Mouse (Mus musculus) kidney, postnatal 36 days (tissue): ENCODE results near the gene Frmd4a.

ENCODE experiments used
- DNase-seq, 2 experiments: peaks; one replicate each; pipeline ENCODE4 v3.0.0; 2021 to 2022; ENCODE audit warnings: mixed read lengths in 2 of 2

Frmd4a gene

DNA sequence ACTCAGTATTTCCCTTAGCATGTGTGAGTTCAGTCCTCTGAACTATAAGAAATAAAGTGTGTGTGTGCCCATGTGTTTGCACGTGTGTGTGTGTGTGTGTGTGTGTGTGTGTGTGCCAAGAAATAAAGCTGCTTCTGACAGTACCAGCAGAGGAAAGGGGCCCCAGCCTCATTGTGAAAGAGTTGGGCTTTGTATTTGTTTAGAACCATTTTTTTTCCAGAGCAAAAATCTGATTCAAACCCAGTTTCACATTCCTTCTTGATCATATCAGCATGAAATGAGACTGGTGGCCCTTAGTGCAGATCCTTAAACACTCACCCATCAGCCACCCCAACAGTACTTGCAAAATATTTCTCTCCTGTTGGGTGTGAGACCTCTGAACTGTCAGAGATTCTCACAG is 382.2 kb downstream of the Frmd4a start:
- DNase-seq: no peak

DNA sequence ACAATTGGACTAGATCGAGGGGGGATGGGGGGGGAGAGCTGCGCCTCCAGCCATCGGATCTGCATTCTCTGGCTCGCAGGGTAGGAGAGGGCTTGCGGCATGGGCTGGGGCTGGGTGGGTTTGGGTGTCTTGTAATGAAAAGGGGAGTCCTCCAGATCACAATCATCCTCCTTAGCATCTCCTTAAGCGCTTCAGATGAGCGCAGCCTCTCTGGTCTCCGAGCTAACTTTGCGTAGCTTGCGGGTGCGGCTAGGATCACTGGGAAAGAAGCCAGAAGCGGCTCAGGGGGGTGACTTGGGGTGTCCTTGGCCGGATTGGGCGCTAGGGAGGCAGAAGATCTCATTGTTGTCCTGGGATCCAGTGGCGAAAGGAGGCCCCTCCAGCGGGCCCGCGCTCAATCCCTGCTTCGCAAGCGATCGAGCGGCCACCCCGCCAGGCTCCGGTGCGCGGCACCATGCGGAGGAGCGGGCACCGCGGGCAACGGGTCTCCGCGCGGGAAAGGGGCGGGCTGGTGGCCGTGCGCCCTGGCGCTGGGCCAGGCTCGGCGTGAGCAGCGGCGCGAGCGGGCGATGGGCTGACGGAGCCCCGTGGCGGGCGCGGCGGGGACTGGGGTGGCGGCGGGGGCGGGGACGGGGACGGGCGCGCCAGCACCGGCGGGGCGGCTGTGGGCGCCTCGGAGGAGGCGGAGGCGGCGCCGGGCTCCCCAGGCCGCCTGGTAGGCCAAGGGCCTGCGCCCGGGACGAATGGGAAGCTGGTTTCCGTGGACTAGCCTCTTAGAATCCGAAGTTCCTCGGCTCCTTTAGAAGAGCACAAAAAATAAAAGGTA is 383.5 kb downstream of the Frmd4a start:
- peak; percentile 35 to 65 for DNase-seq

DNA sequence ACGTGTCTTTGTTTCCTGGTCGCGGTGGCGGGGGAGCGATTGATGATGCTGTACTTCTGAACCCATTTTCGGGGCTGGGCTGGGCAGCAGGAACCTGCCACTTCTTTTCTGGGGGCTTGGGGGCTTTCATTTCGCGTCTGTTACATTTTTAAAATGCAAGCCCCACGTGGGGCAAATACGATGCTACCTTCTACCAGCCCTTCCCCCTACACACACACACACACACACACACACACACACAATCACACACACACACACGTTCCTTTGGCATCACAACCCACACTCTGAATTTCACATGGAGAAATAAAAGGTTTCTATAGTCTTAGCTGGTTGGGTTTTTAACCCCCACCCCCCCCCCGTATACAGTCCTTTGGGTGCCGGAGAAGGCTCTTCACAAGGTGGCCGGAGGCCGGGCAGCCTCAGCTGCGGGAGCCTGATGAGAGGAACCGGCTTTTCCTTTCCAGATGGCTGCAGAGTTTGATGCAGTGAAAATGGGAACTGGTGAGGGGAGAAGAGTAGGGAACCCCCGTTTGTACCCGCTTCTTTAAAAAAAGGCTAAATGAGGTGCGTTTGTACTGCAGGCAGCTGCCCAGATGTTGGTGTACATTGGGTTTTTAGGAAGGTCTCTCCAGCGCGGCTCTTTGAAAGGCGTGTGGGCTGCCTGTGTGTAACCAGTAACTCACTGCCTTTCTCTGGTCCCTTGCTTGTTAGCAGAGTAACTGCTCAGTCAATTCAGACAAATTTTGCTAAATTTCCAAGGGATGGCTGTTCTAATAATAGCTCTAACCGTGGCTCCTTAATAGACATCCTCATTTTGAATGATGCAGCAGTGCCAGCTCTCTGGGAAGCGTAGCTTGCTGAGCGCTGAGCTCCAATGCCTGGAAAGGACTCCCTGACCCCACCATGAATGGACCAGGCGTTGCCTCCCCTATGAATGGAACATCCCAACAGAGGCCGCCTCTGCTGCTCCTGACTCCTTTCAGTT is 384.4 kb downstream of the Frmd4a start:
- DNase-seq: no peak

DNA sequence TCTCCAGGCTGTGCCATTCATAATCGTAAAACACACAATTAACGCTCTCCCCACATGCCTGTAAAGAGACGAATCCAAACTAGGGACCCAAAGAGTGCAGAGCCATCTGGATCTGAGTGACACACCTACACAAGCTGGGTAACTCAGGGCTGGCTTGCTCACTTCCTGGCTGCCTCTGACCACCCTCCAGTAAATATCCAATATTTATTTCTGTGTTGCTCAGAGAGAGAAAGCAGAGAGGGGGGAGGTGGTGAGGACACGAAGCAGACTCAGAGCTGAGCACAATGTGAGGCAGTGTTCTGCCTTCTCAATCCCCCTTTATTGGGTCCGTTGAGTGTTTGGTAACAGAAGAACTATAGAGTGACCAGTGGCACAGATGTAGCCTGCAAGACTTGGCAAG is 389.5 kb downstream of the Frmd4a start:
- DNase-seq: no peak

DNA sequence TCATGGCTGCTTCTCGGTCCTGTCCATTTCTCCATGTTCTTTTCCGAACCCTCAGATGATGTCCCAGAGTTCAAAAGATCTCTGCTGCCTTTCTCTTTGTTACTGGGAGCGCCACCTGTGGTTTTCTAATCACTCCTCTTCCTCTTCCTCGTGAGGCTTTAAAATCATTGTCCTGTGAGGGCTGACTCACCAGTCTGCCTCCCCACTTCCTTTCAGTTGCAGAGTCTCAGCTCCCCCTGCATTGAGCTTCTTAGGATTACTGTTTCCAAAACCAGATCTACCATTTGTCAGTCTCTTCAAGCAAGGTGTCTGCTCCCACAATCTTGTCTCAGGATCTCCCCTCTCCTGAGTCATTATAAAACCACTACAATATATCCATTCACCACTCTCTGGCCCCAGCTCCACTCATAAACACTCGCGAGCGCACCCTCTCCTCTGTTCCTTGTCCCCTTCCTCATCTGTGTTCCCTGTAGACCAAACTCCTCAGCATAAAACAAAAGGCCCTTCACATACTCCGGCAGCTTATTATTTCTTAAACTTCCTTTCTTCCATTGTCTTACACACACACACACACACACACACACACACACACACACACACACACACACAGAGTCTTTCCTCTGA is 392.4 kb downstream of the Frmd4a start:
- DNase-seq: no peak

DNA sequence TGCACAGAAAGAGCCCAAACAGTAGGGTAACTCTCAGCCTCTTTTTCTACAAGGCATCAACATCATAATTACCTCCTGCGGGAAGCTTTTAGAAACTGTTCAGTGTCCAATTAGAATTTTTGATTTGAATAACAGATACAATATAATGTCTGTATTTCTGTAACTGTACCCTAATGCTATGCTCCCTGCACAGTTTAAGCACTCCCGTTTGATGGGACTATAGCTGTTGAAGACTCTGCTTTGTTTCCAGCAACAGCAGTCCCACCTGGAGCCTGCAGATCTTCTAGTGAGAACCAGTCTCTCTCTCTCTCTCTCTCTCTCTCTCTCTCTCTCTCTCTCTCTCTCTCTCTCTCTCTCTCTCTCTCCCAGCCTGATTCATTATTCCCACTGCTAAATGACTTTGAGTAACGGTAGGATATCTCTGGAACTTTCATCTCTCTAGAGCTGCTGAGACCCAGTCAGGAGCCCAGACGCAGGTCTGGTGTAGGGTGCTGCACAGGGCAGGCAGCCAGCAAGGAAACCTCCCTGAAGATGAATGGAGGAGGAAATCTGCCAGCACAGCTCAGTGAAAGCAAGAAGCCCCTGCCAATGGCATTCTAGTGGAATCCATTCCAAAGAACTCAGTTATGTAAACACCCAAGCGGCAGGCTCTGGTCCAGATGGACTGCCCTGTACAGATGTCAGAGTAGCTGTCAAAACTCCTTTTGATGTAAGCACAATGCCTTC is 395.5 kb downstream of the Frmd4a start:
- DNase-seq: peak; percentile 19 to 23

DNA sequence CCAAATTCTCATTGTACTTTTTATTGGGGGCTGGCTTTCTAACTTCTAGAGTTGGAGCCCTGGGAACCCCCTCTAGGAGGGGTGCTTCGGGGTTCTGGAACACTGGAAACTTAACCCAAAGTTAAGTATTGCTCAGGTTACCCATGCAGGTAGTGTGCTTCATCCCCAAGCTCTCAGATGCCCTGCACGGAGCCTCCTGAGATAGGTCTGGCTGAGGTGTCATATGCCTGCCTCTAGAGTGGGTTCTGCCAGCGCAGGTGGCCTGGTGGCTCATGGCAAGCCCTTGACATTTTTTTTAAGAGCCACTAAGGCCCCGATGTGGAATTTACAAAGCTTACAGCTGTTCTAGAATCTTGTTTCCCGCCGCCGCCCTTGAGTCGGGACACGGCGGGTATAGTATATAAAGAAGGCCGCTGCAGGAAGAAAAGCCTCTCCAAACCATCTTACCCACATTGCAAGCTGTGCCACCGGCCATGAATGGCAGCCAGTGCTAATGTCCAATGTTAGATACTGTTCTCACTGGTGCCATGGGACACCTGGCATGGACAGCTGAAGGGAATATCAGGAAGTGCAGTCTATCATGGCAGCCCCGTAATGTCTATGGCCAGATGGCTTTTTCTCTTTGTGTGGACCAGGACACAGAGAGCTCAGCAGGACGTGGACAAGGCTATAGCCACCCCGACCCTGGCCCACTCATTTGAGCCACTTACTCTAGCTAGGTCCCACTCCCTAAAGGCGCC is 396.2 kb downstream of the Frmd4a start:
- no peak for DNase-seq

DNA sequence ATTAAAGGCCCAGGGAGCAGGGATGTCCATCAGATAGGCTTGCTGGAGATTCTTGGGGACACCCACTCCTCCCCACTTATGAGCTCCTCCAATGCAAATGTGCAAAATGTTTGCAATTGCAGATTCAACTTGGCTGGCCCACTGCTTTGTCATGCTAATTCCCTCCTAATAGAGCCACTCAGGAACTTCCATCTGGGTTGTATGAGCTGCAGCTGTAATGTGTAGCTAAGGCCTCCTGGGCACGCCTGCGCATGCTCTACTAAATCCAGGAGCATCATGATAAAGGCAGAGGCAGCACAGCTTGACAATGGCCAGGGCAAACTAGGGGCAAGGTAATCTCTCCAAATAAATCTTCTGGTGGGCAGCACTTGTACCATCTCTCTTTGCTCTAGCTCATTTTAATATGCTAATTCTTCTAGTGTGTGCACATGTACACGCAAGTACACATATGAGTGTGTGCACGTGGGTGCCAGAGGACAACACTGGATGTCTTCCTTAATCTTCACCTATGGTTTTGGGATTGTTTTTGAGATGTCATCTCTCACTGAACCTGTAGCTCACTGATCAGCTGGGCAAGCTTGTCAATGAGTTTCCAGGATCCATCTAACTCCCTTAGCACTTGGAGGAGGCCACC is 403.3 kb downstream of the Frmd4a start:
- no peak for DNase-seq

DNA sequence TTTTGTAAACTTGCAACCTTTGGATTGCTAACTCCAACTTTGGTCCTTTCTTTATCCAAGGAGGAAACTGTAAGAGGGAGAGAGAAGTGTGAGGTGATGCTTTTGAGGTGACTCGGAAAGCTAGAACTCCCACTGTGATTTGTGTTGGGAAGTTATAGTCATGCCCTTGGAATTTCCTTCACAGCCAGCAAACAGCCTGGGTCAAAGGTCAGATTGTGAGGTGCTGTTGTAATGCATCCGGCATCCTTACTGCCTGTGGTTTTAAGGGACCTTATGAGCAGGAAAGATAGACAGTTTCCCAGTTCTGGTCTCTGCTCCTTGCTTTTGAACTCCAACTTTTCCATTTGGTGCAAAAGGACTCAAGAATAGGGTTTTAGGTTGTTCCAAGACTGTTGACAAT is 404.2 kb downstream of the Frmd4a start:
- DNase-seq: peak; percentile 30 to 54

DNA sequence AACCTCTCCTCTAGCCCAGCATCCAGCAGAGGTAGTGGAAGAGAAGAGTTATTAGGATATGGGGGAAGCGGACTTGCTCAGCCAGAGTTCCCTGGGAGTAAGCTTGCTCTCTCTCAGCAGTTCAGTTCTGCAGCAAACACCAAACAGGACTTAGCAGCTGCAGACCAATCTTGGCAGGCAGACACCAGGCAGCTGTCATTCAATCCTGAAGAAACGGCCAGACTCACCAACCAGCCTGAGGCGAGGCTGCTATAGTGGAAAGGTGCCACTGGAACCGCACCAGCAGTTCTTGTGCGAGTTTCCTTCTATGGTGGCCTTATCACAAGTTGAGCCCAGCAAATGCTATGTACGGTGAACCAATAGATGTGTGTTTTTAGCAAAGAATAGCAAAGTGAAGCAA is 406.4 kb downstream of the Frmd4a start:
- DNase-seq: no peak

DNA sequence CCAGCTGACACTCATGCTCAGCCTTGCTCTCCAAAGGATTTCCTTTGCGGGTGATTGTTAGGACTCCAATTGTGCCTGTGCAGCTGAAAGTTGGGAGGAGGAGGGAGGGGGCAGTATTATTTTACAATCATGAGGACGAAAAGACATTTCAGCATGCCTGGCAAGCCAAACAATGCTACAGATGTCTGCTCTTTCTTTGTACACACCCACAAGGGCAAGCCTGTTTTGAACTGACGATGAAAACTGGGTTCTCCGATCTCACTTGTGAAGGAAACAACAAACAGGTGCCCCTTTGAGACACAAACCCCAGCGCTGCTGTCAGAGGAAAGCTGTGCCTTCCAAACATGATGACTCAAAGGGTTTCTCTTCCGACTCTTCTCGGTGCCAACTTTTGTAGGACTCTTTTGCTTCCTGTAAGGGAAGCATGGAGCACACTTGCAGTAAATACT is 410.9 kb downstream of the Frmd4a start:
- DNase-seq: no peak

DNA sequence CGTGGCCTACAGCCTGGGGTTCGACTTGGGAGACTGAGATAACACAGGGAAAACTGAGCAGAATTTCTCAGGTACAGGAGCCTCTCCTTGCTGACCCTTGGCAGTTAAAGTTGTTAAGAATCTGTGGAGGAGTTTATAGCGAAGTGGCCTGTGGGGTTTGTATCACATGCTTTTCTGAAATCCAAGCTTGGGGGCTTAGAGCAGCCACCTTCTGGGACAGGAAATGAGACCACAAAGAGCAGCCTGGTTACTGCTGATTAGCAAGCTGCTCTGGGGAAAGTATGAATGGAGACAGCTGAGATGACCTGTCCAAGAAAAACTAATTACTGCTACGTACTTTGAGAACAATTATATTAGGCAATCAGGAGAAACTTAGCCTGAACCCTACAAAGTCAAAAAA is 415.6 kb downstream of the Frmd4a start:
- DNase-seq: no peak

DNA sequence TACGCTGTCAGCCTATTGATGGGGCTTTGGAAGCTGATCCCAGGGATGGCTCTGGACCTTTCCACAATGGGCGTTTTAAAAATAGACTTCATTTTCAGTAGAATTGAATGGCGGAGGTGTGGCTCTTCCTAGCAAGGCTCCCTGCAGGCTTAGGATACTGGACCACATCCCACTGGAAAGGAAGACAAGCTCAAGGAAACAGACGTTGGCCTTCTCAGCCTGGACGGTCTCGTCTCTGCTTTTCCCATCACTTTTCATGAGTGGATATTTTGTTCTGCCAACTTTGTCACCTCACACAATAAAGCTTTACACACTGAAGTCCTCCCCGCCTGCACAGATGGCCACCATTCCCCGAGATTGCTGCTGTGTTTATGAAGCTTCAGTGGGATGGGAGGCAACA is 417.5 kb downstream of the Frmd4a start:
- DNase-seq: no peak

DNA sequence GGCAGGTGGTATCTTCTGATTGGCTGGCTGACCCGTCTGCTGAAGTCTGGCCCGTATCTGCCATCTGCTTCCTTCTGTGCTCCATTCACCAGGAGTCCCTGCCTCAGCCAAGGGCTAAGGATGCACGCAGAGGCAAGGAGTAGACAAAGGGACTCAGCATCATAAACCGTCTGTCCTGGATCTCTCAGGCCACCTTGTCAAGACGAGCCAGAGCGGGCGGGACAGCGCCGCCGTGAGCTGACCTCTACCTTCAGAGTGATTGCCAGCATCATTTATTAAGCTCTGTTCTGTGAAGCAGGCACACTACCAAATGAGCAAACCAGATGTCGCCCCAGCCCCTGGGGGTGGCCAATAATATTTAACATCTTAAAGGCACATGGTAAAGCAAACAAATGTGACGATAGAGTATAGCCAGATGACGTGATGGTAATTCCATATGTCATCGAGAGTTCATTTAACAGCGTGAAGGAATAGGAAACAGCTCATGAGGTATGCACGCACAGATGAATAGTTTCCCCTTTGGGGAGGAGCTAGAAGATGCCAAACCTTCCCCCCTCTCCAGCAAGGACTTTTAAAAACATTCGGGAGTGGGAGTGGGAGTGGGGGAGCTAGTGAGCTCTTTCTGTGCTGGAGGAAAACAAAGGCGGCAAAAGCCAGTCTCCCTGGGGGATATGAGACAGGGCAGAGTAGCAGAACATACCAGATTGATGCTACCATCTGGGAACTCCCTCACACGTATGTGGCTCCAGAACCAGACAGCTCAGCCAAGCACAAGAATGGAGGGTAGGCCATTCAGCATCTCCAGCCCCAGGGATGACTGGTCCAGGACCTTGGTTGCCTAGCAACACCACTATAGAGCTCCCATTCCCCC is 419.1 kb downstream of the Frmd4a start:
- no peak for DNase-seq

DNA sequence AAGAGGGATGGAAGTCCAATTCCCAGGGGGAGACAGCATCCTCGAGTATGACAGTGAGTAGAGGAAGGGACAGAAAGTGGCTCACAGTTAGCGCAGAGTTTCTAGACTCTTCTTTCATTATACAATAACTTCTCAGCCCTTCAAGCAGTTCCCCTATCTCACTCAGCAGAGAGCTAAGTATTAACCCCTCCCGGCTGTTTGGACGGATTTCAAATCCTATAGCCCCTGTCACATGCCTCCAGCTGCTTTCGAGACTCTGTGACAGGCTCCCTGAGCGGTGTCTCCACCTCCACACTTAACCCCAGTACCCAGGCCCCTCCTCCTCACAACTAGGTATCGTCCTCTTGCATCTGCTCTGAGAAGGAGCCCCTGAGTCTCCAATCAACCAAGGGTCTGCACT is 421.2 kb downstream of the Frmd4a start:
- DNase-seq: no peak

DNA sequence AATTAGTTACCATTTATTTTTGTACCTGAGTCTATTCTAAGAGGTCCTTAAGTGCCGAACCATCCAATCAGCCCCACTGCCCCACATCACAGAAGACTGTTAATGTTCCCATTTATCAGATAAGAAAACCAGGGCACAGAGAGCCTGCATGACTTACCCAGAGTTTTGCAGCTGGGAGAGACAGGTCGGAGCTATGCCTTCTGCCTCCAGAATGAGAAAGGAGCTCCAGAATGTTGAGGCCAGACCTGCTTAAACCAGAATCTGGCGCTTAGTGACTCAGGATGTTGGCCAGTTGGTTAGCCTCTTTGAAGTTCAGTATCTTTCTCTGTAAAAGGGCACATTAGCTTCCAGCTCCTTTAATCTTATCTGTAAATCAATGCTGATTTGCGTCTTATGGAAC is 422.4 kb downstream of the Frmd4a start:
- DNase-seq: no peak

DNA sequence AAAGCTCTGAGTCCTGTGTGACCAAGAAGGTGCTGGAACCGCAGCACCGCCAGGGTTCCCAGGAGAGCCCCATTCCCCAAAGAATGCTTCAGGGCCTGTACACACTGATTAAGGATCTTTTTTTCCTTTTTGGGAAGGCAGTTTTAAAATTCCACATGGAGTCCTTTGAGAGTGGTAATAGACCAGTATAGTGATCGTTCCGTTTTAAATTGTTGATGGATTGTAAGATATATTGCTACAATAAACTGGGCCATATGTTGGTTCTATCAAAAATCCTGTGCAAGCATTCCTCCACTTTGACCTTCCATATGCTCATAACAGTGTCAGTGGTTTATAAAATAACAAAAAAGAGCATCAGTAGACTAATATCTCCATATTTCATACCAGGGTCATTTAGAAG is 424.3 kb downstream of the Frmd4a start:
- DNase-seq: no peak

DNA sequence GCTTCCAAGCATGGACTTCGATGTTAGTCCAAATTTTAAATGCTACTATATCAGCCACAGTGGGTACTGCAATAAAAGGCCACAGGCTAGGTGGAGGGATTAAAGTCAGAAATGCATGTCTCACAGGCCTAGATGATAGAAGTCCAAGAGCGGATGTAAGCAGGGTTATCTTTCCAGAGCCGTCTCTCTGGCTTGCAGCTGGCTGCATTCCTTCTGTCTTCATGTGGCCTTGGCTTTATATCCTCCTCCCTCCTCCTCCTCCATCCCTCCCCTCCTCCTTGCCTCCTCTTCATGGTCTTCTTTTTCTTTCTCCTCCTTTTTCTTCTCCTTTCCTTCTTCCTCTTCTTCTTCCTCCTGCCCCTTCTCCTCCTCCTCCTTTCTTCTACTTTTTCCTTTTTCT is 427.2 kb downstream of the Frmd4a start:
- no peak for DNase-seq

DNA sequence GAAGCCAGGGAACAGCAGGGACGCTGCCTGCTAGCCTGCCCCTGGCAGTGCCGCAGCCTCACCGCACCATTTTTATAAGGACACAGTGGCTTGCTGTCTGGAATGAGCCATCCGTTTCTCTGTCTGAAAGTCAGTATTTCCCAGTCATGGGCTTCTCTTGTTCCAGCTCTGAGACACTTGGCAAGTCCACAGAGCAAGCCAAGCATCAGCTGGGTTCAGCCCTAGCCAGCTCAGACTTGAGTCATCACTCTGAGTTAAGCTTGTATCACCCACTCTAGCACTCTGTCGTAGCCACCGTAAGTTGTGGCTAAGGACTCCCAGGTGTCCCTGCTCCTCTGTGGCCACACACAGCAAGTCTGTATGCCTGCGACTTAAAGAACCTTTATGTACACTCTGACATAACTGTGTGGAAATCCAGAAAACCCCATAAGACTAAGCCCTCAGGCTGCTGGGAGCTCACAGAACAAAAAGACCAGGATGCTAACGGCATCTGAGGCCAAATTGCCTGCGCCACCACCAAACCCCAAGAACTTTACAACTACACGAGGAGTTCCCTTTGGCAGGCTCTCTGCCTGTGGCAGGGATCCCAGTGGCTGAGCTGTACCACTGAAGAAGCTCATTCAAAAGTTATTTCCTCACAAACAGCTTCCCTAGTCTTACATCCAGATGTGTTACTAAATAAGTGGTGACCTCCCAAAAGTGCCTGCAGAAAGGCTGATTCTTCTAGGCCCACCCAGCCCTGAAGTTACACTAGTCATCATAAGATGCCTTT is 428.3 kb downstream of the Frmd4a start:
- peak; percentile 6 to 7 for DNase-seq
